Comparison of ENCODE assay signal across 38 mouse cellular contexts in the genomic region with DNA sequence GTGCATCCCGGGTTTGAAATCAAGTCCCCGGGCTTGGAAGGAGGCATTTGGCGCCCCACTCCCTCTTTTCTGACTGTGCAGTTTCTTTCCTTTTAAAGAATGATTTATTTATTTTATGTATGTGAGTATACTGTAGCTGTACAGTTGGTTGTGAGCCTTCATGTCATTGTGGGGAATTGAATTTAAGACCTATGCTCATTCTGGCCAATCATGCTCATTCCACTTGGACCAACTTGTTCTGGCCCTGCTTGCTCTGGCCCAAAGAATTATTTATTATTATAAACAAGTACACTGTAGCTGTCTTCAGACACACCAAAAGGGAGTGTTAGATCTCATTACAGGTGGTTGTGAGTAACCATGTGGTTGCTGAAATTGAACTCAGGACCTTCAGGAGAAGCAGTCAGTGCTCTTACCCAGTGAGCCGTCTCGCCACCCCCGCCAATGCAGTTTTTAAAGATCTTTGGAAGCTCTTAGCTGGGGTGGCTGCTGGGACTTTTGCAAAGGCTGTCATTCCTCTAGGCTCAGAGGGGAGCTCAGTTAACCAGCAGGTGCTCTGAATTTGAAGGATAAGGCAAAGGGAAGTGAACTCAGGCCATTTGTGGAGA. TPM values are rescaled to one million over a fixed set of nuclear protein-coding genes. Genes with fewer than 3 reads are reported as not detected.
"Had no signal": no experiment of that assay in that cellular context is flagged by ENCODE, and none has a peak within 500 bp of the region (broad histone marks: within the 10 kb centered on the region; RNA-seq: fewer than 3 reads in every experiment).

No protein-coding gene starts in this region.

- H3K9ac ChIP-seq: embryonic facial prominence, embryonic 12.5 days; embryonic facial prominence, embryonic 13.5 days; embryonic facial prominence, embryonic 15.5 days; forebrain, embryonic 12.5 days; forebrain, embryonic 13.5 days; forebrain, embryonic 15.5 days; forebrain, postnatal 0 days had no signal

- ATAC-seq: forebrain, embryonic 13.5 days; forebrain, embryonic 14.5 days; forebrain, embryonic 15.5 days; forebrain, embryonic 16.5 days; forebrain, postnatal 0 days had no signal

- H3K4me3 ChIP-seq: embryonic facial prominence, embryonic 10.5 days; embryonic facial prominence, embryonic 12.5 days; embryonic facial prominence, embryonic 13.5 days; embryonic facial prominence, embryonic 15.5 days; erythroblast, embryonic 14.5 days; forebrain, embryonic 10.5 days; forebrain, embryonic 12.5 days; forebrain, embryonic 13.5 days; forebrain, embryonic 15.5 days; gastrocnemius, adult 2 months; heart, adult 2 months had no signal

- H3K27ac ChIP-seq: embryonic facial prominence, embryonic 10.5 days; embryonic facial prominence, embryonic 12.5 days; embryonic facial prominence, embryonic 13.5 days; embryonic facial prominence, embryonic 15.5 days; forebrain, embryonic 10.5 days; forebrain, embryonic 12.5 days; forebrain, embryonic 13.5 days; forebrain, embryonic 15.5 days; gastrocnemius, adult 2 months; heart, adult 2 months had no signal

- H3K36me3 ChIP-seq: embryonic facial prominence, embryonic 10.5 days; embryonic facial prominence, embryonic 12.5 days; embryonic facial prominence, embryonic 13.5 days; embryonic facial prominence, embryonic 15.5 days; forebrain, embryonic 10.5 days; forebrain, embryonic 12.5 days; forebrain, embryonic 15.5 days had no signal

- H3K27me3 ChIP-seq: embryonic facial prominence, embryonic 12.5 days; embryonic facial prominence, embryonic 13.5 days; embryonic facial prominence, embryonic 15.5 days; forebrain, embryonic 12.5 days; forebrain, embryonic 13.5 days; forebrain, embryonic 15.5 days had no signal

- DNase-seq: cerebellum, adult 9-10 months; cerebellum, adult 9-11 months; cerebellum, postnatal 10 days; cerebellum, postnatal 14 days; cerebellum, postnatal 25 days; cerebellum, postnatal 36 days; embryo, embryonic 11 days; forebrain, postnatal 0 days; gastrocnemius, adult 2 months; gastrocnemius, postnatal 10 days; gastrocnemius, postnatal 14 days; gastrocnemius, postnatal 25 days; gastrocnemius, postnatal 36 days; heart, adult 11 months; heart, adult 18-20 months; heart, adult 2 months had no signal

- H3K4me1 ChIP-seq: embryonic facial prominence, embryonic 10.5 days; embryonic facial prominence, embryonic 12.5 days; embryonic facial prominence, embryonic 13.5 days; embryonic facial prominence, embryonic 15.5 days; forebrain, embryonic 10.5 days; forebrain, embryonic 12.5 days; forebrain, embryonic 13.5 days; forebrain, embryonic 15.5 days had no signal

- H3K9me3 ChIP-seq: embryonic facial prominence, embryonic 10.5 days; embryonic facial prominence, embryonic 12.5 days; embryonic facial prominence, embryonic 13.5 days; embryonic facial prominence, embryonic 15.5 days; forebrain, embryonic 10.5 days; forebrain, embryonic 12.5 days; forebrain, embryonic 13.5 days; forebrain, embryonic 15.5 days had no signal

- H3K4me2 ChIP-seq: embryonic facial prominence, embryonic 12.5 days; embryonic facial prominence, embryonic 13.5 days; embryonic facial prominence, embryonic 15.5 days; forebrain, embryonic 12.5 days; forebrain, embryonic 13.5 days; forebrain, embryonic 15.5 days had no signal

RNA-seq across cellular contexts. Expression of a gene that starts 6.2 kb away (rescaled TPM):
- total RNA-seq: common myeloid progenitor, adult 5-6 weeks; forebrain, postnatal 0 days had no signal
- polyA plus RNA-seq: embryonic facial prominence, embryonic 10.5 days; embryonic facial prominence, embryonic 11.5 days; embryonic facial prominence, embryonic 12.5 days; embryonic facial prominence, embryonic 13.5 days; erythroblast, embryonic 14.5 days; forebrain, embryonic 10.5 days; forebrain, embryonic 11.5 days; forebrain, embryonic 12.5 days; forebrain, embryonic 13.5 days; forebrain, embryonic 14.5 days; forebrain, embryonic 15.5 days; forebrain, embryonic 16.5 days had no signal

RNA-seq across cellular contexts. Expression of a gene that starts 48.0 kb away (rescaled TPM):
- total RNA-seq: common myeloid progenitor, adult 5-6 weeks; forebrain, postnatal 0 days; gastrocnemius, adult 18-20 months; gastrocnemius, adult 2 months; gastrocnemius, adult 8-10 months; gastrocnemius, postnatal 10 days; gastrocnemius, postnatal 14 days; gastrocnemius, postnatal 25 days; gastrocnemius, postnatal 36 days; gastrocnemius, postnatal 4 days; granulocyte monocyte progenitor cell, adult 5-6 weeks; heart, adult 18-20 months; heart, adult 2 months; heart, adult 8-10 months had no signal
- polyA plus RNA-seq: cortical plate, adult 2 months; embryonic facial prominence, embryonic 10.5 days; embryonic facial prominence, embryonic 11.5 days; embryonic facial prominence, embryonic 12.5 days; embryonic facial prominence, embryonic 13.5 days; embryonic facial prominence, embryonic 14.5 days; embryonic facial prominence, embryonic 15.5 days; erythroblast, embryonic 14.5 days; forebrain, embryonic 10.5 days; forebrain, embryonic 11.5 days; forebrain, embryonic 12.5 days; forebrain, embryonic 13.5 days; forebrain, embryonic 14.5 days; forebrain, embryonic 15.5 days; forebrain, embryonic 16.5 days; frontal cortex, adult 2 months; heart, adult 2 months had no signal
